Mouse (Mus musculus): ENCODE data around the gene Tceal9.
"Not testable (repeated sequence)": the region's sequence is repeated elsewhere in the genome, so short reads cannot be mapped to it uniquely, and the experiment has no call there.

Gene Tceal9

DNA sequence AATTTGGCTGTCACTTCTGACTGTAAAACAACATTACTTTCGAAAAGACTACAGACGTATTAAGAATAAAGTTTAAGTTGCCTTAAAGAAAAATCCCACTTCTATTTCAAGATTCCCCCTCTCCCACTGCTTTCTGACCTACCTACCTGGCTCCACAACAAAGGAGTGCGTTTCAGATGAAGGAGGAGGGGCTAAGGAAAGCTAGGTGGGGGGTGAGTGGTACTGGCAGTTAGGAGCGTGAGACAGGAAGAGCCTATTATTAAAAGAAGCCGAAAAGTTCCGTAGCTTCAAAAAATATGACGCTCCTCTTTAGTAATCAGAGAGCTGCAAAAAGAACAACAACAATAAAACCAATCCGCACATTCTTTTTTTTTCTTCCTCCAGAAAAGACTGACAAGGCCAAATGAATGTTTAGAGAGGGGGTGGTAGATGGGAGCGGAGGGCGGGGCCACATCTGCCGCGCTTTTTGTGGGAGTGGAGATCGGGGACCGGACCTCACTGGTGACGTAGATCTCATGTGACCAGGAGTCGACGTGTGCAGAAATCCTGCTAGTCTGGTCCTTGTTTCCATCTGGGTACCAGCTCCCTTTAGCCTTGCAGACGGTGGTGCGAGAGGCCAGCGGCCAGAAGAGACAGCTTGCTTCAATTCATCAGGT lies at the start of gene Tceal9:
Gene Tceal9 (plus strand): TSS at position 506 of the 656 bp plus-strand sequence.
- DNase-seq, result peak; percentile 54

DNA sequence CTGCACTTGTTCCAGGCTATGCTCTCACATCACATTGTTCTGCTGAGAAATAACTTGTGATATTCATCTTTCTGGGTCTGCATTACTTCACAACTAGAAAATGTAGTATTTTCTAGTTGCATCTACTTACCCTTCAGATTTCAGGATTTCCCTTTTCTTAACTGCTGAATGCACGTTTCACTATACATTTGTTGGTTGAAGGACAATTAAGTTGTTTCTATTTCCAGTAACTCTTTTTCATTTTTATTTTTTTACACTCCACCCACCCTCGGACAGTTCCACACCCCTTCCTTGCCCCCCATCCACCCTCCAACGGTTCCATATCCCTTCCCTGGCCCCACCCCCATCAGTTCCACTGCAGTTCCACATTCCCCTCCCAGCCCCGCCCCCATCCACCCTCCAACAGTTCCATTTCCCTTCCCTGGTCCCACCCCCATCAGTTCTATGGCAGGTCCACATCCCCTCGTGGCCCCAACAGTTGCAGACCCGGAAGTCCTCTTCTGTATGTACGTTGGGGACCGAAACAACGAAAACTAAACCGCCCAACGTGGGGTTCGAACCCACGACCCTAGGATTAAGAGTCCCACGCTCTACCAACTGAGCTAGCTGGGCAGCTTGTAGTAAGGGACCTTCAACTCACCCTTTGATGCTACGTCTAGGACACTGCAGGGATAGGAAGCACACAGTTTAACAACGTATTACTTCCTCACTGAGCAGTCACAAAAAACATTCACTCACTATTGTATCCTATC lies 49.5 kb upstream of the Tceal9 start:
- no peak for DNase-seq

DNA sequence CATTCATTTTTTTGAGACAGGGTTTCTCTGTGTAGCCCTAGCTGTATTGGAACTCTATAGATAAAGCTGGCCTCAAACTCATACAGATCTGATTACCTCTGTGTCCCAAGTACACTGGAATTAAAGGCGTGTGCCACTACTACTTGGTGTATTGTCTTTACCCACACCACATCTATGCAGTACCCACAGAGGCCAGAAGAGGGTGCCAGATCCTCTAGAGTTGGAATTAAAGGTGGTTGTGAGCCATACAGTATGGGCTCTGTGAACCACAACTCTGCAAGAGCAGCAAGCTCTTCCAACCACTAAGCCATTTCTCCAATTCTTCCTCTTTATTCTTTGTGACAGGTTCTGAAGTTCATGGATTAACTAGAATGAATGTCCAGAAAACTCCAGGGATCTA lies 48.0 kb upstream of the Tceal9 start:
- DNase-seq, result peak; percentile 28

DNA sequence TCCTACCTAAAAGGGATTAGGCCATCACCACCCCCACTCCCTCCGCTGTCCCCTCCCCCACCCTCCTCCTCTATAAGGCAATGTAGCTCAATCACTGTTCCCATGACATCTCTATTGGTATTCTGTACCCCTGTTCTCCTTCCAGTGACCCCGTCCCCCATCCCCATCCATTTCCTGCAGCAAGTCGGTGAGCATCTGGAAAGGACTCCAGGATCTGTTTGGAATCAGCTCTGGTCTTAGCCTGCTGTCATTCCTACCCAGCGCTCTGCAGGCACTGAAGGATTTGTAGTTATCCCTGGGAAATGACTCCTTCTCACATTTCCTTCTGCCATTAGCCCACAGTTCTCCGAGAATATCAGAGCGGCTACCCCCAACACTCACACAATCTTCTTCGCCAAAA lies 41.6 kb upstream of the Tceal9 start:
- DNase-seq, result no peak

DNA sequence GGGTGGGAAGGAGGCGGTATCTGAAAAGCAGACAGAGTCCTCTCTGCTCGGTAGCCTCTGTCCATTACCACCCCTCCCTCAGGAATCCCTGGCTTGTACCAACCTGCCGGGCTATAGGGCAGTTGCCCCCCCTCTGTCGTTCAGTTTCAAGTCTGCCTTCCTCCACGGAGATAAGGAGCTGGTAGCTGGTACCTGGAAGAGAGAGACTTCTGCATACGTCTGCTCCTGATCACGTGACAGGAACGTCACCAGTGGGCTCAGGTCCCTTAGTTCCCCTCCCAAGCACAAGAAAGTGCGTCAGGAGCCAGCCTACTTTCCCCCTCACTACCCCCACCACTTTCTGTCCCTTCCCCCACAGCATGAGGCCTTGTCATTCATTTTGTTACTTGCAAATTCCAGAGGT lies 41.2 kb upstream of the Tceal9 start, which contains the start of gene Tceal5:
Gene Tceal5 (minus strand): TSS at position 213 of the 403 bp plus-strand sequence.
- DNase-seq, result peak; percentile 45

DNA sequence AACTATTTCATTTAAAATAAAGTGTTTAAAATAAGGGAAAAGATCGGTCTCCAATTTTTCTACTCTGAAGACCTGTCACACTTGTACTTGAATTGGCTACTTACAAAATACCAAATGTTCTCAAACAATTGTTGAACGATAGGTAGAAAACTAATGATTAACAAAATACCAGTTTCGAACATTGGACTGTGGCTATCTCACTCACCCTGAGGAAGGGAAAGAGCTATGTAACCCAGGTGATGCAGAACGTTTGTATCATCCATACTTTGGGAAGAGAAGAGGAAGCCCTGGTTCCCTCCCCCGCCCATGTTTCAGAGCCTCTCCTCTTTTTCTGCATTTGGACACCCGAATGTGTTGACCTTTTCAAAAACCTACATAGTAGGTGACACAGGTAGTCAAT lies 40.5 kb upstream of the Tceal9 start:
- no peak for DNase-seq

DNA sequence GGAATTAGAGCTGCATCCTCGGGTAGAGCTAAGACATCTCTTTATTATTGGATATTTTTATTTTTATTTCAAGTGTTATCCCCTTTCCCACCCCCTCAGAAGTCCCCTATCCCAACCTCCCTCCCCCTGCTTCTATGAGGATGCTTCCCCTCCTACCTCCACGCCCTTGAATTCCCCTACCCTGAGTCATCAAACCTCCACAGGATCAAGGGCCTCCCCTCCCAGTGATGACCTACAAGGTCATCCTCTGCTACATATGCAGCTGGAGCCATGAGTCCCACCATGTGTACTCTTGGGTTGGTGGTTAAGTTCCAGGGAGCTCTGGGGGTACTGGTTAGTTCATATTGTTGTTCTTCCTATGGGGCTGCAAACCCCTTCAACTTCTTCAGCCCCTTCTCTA lies 31.5 kb upstream of the Tceal9 start:
- DNase-seq, result no peak

DNA sequence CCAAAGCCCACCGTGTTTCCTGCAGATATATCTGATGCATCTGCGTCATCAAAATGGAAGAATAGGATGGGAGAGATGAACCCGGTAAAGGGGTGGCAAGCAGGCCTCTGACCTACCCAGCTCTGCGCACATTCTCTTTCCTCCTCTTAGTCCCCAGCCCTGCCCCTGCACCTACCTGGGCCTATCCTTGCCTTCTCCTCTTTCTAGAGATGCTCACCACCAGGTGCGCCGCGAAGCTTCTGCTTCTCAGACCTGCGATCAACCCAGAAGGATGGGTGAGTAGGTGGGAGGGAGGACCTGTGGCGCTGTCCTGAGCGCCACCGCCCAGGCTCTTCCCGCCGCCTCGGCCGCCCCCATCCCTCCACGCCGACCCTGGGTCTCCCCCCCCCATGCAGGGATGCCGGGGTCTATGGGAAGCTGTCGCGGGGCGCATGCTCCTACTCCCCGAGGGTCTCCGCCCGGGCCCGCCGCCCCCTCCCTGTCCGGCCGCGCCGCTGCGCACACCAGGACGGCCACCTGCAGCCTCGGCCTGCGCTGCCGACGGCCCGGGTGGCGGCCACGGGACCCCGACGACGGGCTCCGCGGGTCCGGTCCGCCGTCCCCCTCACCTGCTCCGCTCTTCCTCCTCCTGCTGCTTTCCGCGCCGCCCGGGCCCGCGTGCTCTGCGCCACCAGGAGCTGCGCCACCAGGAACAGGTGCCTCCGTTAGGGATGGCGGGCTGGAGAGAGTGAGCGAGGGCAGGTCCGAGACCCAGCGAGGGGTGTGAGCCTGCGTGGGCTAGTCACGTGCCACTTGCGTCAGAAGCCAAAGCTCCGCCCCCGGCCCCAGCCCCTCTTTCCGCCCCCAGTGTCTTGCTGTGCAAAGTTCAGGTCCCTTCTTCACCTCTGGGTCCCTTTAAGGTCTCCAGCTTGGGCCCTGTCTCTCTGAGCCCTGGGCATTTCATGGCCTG lies 29.9 kb upstream of the Tceal9 start, which contains the start of the genes Tceal7 and Bex1:
Gene Tceal7 (plus strand): TSS at position 51 of the 949 bp plus-strand sequence.
Gene Bex1 (minus strand): TSS at position 785 of the 949 bp plus-strand sequence.
- DNase-seq, result not testable (repeated sequence)

DNA sequence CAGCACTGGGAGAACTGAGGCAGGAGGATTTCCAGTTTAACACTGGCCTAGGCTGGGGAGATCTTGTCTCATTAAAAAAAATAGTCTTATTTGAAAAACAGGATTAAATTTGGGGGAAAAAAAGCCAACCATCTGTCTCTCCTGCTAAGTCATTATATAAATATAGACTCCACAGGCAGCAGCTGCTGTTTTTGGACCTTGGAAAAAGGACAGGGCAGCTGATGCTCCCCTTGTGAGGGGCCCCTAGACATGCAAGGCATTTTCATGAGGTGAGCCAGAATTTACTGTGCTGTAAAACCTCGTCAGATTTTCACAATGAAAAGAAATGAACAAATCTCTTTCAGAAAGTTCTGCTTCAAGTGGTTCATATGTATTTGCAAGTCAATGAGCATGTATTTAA lies 28.6 kb upstream of the Tceal9 start:
- no peak for DNase-seq

DNA sequence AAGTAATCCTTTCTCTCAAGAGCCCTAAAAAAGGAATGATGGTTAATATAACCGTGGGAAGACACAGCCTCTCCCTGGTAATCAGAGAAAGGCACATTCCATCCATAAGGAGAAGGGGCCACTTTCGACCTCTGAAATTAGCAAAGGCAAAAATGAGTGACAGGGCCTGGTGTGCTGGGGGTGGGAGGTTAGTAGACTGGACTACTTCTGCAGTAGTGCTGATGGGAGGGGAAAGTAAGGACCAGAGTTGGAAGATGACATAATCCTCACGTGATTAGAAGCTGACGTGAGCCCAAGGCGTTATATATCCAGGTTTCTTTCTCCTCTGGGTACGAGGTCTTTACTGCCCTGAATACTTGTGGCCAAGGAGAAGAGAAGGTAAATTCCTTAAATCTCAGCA lies 21.2 kb upstream of the Tceal9 start:
- no peak for DNase-seq

DNA sequence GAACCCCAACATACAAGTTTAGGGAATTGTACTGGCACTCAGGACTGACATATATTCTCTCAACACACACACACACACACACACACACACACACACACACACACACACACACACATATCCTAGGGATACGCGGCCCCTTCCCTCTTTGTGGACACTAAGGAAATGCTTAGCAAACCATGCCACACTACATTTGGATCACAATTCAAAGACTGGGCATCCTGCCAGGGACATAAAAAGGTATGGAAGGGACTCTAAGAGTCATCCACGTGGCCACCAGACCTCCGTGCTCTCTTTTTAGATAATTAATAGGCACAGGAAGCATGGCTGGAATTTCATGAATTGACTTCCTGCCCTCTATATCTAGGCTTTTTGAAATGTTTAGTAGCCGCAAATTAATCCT lies 17.1 kb upstream of the Tceal9 start:
- DNase-seq, result no peak

DNA sequence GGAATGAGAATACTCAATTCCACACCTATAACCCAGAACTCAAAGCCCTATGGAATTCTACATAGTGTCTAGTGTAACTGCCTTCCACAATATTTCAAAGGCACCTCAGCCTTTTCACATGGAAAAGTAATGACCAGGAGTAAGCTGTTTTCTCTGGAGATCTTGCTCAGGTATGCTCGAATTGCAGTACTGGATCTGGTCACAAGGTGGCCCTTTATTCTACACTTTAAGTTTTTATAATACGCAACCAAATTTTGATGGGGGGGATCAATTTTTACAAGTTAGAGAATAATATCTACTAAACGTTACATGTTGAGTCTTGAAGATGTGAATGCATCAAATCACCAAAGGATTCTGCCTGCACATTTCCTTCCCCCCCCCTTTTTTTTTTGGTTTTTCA lies 6.8 kb upstream of the Tceal9 start:
- DNase-seq, result peak; percentile 45

DNA sequence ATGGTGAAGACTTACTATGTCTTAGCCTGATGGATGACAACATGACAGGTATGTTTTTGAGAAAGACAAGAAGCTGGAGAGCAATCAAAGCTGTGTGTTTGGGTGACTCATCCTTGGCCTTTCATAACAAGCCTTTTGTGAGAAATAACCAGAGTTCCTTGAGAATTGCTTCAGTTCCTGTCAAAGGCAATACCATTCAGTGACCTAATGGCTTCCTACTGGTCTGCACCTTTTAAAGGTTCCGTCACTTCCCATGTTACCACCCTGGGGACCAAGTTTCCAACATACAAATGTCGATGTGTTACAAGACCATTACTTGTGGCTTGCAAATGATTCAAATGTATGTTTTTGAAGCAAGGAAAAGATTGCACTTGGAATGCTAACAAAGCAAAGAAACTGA lies 1.7 kb upstream of the Tceal9 start:
- DNase-seq, result no peak

DNA sequence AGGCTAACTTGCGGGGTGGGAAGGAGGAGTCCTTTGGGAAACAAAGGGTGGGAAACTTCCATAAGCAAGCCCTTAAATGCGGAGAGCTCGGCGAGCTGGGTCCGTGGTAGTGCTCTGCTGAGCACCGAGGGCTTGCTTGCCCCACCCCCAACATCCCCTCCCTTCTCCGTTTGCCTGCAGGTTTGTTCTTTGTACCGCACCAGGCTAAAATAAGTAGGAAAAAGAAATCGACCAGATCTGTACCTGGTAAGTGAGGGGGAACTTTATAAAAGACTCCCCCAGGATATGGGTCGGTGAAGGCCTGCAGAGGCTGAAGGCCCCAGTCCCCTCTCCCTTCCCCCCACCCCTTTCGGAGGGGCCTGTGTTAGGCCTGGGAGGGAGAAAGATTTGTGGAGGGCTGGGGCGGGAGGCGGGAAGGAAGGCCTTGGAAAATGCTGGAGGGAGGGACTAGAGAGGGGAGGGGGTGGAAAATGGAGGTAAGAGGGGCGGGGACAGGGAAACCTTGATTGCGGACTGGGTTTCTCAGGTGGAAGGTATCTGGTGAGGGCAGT lies 717 bp downstream of the Tceal9 start:
- peak; percentile 14 for DNase-seq

DNA sequence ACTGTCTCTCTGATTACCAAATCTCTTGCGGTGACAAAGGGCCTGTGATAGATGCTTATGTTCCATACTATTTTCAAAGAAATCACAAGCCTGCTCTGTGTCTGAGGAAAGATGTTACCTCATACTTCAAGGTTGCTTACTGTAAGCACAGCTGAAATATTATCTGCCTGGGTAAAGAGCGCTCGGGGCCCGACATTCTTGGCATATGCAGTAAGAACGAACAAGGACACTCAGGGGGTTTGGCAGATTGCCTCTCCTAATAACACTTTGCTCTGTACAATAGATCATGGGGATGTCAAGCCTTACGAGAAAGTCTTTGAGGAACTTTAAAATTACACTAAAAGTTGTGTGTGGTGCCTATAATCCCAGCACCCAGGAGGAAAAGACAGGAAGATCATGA lies 3.9 kb downstream of the Tceal9 start:
- DNase-seq, result no peak

DNA sequence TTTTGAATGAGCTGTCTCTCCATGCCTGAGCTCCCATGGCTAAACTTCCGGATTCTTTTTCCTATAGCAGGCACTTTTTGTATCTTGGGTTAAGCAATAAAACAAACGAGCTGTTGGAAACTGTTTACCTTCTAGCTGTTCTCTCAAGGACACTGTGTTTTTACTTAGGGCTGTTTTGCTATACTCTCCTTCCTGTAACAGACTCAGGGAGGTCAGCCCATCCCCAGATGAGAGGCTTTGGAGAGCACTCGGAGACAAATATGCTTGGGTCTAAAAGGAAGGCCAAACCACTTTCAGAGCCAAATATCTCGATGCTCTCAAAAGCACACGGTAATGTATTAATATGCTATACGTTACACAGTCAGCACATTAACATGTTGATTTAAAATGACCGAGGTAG lies 4.8 kb downstream of the Tceal9 start:
- DNase-seq, result no peak

DNA sequence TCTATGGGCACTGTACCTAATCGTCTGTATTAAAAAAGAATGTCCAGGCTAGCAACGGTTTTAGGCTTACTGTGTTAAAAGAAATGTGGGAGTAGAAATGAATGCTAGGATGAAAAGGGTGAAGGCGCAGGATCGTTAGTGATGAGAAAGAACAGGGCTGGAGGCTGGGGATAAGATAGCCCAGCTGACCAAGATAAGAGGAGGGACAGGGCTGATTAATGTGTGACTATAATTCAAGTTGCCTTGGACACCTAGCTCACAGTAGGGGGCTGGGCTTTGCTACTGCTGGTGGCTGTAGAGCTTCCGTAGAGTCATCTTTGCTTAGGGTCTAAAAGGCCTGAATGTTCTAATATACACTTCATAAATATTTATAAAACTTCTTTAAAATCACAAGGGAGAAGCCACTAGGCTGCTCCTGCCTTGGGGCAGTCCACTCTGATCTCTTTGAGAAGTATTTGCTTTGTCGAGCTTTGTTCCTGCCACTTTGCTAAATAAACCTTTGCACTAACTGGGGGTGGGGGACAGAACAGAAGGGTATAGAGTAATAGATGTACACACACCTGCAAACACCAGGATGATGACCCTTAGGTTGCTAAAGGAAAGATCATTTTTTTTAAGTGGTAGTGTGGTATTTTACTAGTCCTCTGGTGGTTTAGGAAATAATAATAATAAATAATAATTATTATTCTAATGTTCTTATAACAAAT lies 7.3 kb downstream of the Tceal9 start:
- no peak for DNase-seq

DNA sequence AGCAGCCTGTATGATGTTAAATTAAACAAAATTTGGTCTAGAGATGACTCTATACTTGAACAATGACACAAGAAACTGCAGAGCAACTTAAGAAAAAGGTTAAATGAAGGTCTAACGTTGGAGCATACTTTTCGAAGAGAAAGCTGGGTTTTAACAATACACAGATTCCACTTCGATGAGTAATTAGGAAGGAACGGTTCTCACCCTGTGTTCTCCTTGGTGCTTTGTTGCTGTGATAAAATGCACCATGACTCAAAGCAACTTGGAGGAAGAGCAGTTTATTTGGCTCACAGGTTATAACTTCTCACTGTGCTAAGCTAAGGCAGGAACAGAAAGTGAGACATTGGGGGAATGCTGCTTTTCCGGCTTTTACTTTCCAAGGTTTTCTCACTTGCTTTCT lies 22.8 kb downstream of the Tceal9 start:
- DNase-seq, result no peak

DNA sequence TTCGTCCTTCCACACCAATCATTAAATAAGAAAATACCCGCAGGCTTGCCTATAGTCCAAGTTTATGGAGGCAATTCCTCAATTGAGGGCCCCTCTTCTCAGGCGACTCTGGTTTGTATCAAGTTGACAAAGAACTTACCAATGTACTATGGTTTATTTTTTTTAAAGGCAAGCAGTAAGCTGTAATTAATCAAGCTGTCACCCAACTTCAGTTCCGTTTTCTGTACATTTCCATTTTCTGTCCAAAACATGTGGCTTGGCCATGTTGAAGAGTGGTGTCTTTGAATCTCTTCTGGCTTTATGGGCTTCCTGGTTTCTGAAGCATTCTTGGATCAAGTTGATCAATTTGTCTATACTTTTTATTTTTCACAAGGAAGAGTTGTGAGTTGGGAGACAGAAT lies 23.3 kb downstream of the Tceal9 start:
- no peak for DNase-seq

DNA sequence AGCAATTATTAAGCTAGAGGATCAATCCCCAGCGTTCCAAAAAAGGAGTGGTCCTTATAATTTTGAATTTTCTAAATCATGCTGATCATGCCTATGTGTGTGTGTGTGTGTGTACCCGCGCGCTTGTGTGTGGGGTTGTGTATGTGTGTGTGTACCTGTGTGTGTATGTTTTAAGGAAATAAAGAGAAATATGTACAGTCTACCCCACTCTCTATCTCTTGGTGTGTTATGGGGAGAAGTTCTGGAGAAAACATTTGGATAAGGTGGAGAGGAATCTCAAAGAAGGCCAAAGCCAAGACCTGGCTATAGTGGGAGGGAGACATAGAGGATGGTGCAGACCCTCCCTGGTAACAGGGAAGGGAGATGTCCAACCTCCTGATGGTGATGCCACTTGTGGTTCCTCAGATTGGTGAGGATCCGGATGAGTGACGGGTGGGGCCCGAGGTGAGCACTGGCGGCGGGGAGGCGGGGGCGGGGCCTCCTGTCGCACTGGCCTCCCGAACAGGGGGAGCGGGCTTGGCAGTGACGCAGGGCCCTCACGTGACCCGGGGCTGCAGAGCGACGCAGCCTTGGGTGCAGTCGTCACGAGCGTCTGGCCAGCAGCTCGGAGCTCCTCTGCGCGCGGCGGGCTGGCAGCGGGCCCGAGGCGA lies 25.0 kb downstream of the Tceal9 start, which contains the start of gene Bex3:
Gene Bex3 (plus strand): TSS at position 511 of the 650 bp plus-strand sequence.
- peak; percentile 57 for DNase-seq

DNA sequence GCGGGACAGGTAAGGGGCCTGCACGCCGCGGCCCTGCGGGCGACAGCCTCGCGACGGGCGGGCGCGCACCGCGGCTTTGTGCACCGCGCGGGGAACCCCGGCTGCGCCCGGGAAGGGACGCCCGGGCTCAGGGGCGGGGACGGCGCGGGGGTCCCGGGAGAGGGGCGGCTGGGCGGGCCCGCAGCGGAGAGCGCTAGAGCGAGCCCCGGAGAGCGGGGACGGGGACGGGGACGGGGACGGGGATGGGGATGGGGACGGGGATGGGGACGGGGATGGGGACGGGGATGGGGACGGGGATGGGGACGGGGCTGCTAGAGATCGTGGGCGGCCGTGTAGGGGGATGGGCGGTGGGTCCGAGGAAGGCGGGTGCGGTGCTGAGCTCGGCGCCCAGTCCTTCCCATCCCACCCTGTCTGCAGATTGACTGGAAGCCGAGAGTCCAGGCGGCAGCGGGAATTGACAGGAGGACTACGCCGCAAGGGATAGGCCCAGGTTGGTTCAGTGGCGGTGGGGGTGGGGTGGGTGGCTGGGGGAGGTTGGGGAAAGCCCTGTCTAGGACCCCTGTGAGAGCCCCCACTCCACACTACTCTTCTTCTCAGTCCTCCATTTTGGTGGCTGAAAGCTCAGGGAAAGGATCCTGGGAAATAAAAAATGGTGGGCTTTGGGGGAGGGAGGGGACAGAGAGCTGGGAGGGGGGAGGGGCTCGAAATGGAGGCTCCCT lies 25.7 kb downstream of the Tceal9 start:
- peak; percentile 21 for DNase-seq

All from right cerebral cortex, postnatal 14 days (tissue).